Mouse (Mus musculus) adrenal gland, postnatal 10 days (tissue): Measurements from ENCODE around the gene Gm11111. TPM values are rescaled to one million over a fixed set of nuclear protein-coding genes. Genes with fewer than 3 reads are reported as not detected.

Experiments
- DNase-seq: peaks from one replicate; pipeline ENCODE4 v3.0.0; 2021; ENCODE audit warnings: mixed read lengths
- total RNA-seq, 2 experiments: library from RNA; stranded (reverse); gene quantifications; 2 replicates each; pipeline ENCODE4 v1.2.3; 2021

Gm11111 gene
- total RNA-seq, 2 experiments from 2014 or later: not detected

GRCm38 (mm10) chr5:98582051-98582450, 29.6 kb downstream of the Gm11111 start:
- no peak for DNase-seq

- DNase-seq: no peak
Measured at GRCm38 (mm10) chr5:98585915-98586314, 33.4 kb downstream of the Gm11111 start.

Other genes starting within 250 kb of the Gm11111 start
- gene Cfap299, start 223.4 kb upstream of the Gm11111 start, total RNA-seq: not detected